Mouse (Mus musculus) bone marrow macrophage, adult 2 months (primary cell): Measurements from ENCODE around the gene Cfap61.

Experiments
- CTCF ChIP-seq: IDR thresholded peaks from 2 replicates; pipeline ENCODE4 v1.5.1; 2012; ENCODE audit warnings: low read depth, mild to moderate bottlenecking, low read length, moderate library complexity
- POLR2A ChIP-seq: IDR thresholded peaks from 2 replicates; pipeline ENCODE4 v1.6.1; 2012; ENCODE audit warnings: mild to moderate bottlenecking, low read depth, low read length, borderline replicate concordance

DNA sequence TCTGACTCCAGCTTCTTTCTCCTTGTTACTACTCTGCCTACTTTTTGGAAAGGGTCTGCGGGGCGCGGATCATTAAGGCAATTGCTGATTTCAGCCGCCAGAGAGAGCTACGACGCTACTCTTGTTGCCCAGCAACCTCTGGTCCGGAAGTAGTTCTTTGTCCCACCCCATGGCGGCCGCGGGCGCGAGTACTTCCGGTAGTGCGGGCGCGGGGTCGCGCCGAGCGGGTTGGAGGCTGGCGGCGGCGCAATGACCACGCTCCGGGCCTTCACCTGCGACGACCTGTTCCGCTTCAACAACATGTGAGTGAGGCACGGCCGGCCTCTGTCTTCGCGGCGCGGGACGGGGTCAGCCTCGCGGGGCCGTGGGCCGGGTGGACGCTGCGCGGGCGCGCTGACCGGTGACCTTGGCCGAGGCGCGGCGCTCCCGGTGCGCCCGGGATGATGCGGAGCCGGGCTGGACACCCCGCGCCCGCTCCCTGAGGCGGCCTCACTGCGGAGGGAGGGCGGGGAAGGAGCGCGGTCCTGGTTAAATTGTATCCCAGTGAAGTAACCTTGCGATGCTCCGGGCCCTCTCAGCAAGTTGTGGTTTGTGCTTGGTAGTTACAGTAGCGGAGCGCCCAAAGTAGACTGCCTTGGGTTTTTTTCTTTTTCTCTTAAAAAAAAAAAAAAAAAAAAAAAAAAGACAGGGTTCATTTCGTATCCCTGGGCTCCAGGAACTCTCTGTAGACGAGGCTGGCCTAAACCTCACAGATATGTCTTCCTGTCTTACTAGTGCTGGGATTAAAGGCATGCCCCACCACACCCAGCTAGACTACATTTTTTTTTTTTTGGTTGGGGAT is 31.3 kb upstream of the Cfap61 start:
- no peak for TF ChIP-seq CTCF
- no peak for TF ChIP-seq POLR2A
